Mouse (Mus musculus): ENCODE measurements at regions not wholly inside any gene's neighbourhood (a gene's known extent, or its start where the extent isn't known, plus 50 kb on each side); places are given as distances from the start of the nearest gene placed in this dataset.
A peak's percentile ranks its signal among the peaks of the same experiment; 100 is the strongest.

GRCm38 (mm10) chr1:128734857-128735256 lies 142.8 kb upstream of the Cxcr4 start:
- no peak for DNase-seq (ENCODE audit: low spot score in 2 of 2)

- DNase-seq (ENCODE audit: low spot score in 2 of 2), result no peak
These were observed 139.4 kb upstream of the Cxcr4 start for GRCm38 (mm10) chr1:128731445-128731844.

DNA sequence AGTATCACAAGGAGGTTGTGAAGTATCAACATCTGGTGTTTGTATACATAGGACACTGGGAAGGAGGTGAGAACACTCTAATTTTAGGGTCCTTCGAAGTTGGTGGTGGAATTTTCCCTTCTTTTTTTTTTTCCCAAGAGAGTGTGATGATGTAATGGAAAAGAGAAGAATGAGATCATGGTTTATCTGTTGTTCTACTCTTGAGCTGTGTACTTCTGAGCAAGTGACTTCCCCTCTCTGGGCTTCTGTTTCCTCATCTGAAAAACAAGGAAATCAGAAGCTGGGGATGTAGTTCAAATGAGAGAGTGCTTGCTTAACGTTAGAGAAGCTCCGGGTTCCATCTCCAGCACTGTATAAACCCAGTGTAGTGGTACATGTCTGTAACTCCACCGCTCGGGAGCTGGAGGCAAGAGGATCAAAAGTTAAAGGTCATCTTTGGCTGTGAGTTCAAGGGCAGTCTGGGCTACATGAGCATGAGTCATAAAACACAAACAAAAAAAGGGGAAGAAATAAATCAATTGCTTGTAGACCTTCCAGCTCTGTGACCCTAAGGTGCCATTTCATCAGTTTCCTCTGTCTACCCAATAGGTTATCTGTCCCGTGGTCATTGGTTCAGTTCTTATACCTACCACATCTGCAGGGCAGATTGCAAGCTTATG lies 132.5 kb upstream of the Cxcr4 start:
- DNase-seq (ENCODE audit: low spot score in 2 of 2), result no peak

DNA sequence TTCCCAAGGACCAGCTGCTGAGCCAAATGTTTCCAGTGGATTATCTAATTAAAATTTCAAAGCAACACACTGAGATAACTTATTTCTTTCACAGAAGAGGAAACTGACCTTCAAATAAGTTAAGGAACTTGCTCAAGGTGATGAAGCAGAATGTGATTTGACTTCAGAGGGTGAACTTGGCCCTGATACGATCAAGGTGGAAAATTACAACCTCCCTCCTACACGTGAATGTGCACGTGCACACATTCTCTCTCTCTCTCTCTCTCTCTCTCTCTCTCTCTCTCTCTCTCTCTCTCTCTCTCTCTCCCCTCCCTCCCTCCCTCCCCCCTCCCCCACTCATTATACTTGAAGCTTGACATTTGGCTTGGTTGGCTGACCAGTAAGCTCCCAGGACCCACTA lies 131.8 kb upstream of the Cxcr4 start:
- no peak for DNase-seq (ENCODE audit: low spot score in 2 of 2)

- no peak for DNase-seq (ENCODE audit: low spot score in 2 of 2)
These were observed 130.0 kb upstream of the Cxcr4 start for GRCm38 (mm10) chr1:128722061-128722471.

GRCm38 (mm10) chr1:128714843-128715242 lies 122.8 kb upstream of the Cxcr4 start:
- DNase-seq (ENCODE audit: low spot score in 2 of 2), result no peak

- DNase-seq (ENCODE audit: low spot score in 2 of 2), result peak in 1 of 2 experiments; percentile 24
These were observed 120.8 kb upstream of the Cxcr4 start for GRCm38 (mm10) chr1:128712876-128713275.

DNA sequence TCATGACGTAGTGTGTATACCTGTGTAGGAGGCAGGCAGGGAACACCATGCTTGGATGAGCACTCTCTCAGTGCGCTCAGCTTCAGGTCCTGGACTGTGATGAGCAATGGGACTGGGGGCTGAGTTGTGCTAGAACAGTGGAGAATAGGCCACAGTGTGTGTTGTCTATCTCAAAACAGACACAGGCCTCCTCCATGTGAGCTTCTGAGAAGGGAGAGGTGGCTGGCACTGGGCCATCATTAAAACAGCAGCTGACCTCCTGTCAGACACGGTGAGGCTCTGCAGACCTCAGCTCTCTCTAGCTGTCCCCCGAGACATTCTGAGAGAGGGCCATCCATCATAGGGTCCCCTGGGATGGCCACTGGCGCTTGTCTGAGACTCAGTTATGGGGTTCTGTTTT lies 119.0 kb upstream of the Cxcr4 start:
- DNase-seq (ENCODE audit: low spot score in 2 of 2), result no peak

DNA sequence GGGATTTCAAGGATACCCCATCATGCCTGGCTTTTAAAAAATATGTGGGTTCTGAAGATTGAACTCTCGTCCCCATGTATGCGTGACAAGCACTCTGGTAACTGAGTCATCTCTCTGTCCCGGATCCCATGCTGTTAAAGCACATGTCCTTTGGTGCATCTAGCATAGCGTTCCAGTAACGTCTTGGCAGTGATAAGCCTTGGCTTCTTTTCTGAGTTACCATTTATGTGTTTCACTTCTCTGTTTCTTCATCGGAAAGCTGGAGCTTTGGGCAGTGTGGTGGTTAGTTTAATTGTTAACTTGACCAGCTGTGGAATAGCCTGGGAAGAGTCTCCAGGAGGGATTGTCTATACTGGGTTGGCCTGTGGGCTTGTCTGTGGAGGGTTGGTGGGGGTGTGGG lies 115.7 kb upstream of the Cxcr4 start:
- DNase-seq (ENCODE audit: low spot score in 2 of 2), result no peak

- DNase-seq (ENCODE audit: low spot score in 2 of 2), result no peak
These were observed 114.1 kb upstream of the Cxcr4 start for GRCm38 (mm10) chr1:128706167-128706566.

- DNase-seq (ENCODE audit: low spot score in 2 of 2), result no peak
These were observed 113.0 kb upstream of the Cxcr4 start for GRCm38 (mm10) chr1:128705071-128705503.

DNA sequence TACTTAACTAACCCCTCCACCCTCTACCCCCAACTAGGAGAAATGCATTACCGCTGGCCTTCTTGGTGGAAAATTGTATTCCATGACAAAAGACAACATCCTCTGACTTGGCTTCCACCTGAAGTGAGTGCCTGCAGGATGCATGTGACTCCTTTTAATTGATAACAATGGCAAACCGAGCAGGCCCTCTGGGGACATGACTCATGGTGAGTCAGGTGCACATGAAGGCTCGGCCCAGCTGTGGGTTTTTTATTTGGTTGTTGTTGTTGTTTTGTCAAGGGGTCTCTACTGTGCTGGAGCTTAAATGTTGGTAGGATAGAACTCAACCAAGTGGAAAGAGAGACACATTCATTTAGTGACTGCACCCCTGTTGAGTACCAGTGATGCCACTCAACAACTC lies 109.2 kb upstream of the Cxcr4 start:
- no peak for DNase-seq (ENCODE audit: low spot score in 2 of 2)

GRCm38 (mm10) chr1:128697962-128698361 lies 105.9 kb upstream of the Cxcr4 start:
- DNase-seq (ENCODE audit: low spot score in 2 of 2), result no peak

GRCm38 (mm10) chr1:128695936-128696335 lies 103.8 kb upstream of the Cxcr4 start:
- DNase-seq (ENCODE audit: low spot score in 2 of 2), result no peak

DNA sequence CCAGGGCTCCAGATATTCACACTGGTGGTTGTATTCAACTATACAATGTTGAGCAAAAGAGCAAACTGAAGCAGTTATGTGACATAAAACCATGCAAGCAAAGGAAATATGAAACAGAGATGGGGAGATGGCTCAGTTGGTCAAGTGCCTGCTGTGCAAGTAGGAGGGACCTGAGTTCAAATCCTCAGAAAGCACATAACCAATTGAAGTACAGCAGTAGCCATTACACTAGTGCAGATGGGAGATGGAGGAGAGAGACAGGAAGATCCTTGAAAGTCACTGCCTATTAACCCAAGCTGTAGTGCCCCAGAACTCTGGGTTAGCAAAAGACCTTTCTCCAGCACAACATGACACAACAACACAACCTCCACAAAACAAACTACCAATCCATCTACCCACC lies 100.7 kb upstream of the Cxcr4 start:
- DNase-seq (ENCODE audit: low spot score in 2 of 2), result no peak

GRCm38 (mm10) chr1:128692313-128692712 lies 100.2 kb upstream of the Cxcr4 start:
- no peak for DNase-seq (ENCODE audit: low spot score in 2 of 2)

DNA sequence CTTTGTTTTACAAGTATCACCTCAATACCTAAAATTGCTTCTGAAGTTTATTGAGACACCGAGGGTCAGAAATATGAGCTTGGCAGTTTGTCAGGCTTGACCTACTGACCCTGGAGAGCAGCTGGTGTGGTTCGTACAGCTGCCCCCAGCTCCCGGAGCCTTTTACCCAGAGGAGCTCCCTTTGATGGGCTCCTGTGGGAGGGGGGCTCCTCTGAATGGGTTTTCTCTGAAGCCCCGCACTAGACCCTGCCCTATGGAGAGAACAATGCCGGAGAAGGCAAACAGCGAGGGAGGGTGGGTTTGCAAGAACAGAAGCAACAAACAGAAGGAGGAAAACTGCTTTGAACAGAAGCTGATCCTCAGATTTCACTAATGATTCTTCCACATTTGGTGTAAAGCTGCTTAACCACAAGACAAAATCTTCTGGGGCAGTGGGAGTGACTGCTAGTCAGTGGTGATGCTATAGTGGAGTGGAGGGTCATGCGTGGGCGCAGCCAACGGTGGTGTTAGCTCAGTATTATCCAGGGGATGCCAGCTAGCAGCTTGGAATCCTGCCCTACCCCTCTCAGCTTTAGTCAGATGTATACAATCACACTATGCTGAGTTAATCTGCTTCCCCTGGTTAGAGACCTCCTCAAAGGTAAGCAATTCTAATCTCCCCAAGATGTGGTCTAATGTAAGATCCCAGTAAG lies 95.3 kb upstream of the Cxcr4 start:
- no peak for DNase-seq (ENCODE audit: low spot score in 2 of 2)

GRCm38 (mm10) chr1:128685467-128686137 lies 93.5 kb upstream of the Cxcr4 start:
- DNase-seq (ENCODE audit: low spot score in 2 of 2), result no peak

DNA sequence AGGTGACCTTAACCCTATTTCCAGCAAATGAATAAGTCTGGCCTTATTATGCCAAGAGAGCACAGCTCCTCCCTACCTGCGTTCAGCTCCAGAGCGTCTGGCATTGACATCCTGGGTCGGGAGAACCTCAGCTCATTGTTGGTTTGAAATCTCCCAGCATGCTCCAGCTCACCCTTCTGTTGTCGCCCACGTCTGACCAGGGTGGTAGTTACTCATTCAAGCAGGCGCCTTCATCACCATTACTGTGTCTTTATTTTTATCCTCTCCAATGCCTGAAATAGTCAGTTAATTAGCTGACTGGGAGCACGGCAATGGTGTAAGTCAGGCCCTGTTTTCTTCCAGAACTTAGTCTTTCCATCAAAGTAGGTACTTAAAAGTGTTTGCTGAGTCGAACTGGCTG lies 90.8 kb upstream of the Cxcr4 start:
- no peak for DNase-seq (ENCODE audit: low spot score in 2 of 2)

- no peak for DNase-seq (ENCODE audit: low spot score in 2 of 2)
These were observed 89.2 kb upstream of the Cxcr4 start for GRCm38 (mm10) chr1:128681261-128681660.

GRCm38 (mm10) chr1:128680538-128680937 lies 88.4 kb upstream of the Cxcr4 start:
- no peak for DNase-seq (ENCODE audit: low spot score in 2 of 2)

DNA sequence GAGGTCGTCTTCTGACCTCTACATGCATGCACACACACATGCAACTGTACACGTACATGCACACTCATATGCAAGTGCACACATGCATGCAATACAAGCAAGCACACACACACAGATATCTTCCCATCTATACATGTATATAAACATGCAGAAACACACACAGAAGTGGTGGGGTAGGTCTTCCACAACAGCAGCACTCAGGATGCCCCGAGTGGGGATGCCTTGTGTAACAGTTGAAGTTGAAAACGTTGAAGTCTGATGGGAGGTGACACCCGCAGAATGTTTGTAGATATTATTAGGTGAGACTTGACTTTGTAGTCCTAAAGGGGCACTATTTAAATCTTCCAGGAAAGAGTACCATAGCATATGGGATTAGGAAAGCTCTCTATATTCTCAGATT lies 87.9 kb upstream of the Cxcr4 start:
- DNase-seq (ENCODE audit: low spot score in 2 of 2), result no peak
